Mouse (Mus musculus) liver, embryonic 14.5 days (tissue): Measurements from ENCODE around the gene Gpd1.

ENCODE experiments used
- CTCF ChIP-seq: IDR thresholded peaks from 2 replicates; pipeline ENCODE4 v1.5.1; 2016; ENCODE audit warnings: antibody characterized with exemption, low read depth, control low read depth
- EP300 ChIP-seq: IDR thresholded peaks from 2 replicates; pipeline ENCODE4 v1.6.1; 2016; ENCODE audit warnings: antibody characterized with exemption, low read depth

DNA sequence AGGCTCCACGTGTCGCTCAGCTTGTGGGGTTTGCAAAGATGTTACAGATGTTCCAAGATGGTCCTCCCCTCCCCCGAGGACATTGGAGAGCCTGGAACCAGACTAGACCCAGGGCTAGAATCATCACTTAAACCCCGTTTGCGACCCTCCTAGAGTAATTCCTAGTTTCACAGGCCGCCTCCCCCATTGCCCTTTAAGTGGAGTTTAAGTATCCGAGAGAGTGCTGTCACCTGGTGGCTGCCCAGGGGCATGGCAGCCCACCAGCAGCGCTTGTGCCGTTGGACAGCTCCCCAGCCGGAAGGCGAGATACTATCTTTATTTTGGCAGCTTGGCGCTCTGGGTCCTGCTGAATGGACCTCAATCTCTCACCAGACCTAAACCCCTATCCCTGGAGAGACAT, 48.4 kb upstream of the Gpd1 start:
- TF ChIP-seq CTCF (peak; percentile 95), EP300 (no peak)
